Mouse (Mus musculus) intestine, postnatal 0 days (tissue): Measurements from ENCODE around the gene Naaa. TPM values are rescaled to one million over a fixed set of nuclear protein-coding genes. Genes with fewer than 3 reads are reported as not detected.

ENCODE experiments used
- ATAC-seq: fragments of 200-750 bp; cut with Nextera tagmentation; 2 replicates; pipeline ENCODE4 v1.8.0; 2017; ENCODE audit warnings: mild to moderate bottlenecking, moderate TSS enrichment, moderate library complexity
- H3K27ac ChIP-seq: fragments of 300-500 bp; sonication (generic); 2 replicates; pipeline ENCODE4 v1.5.1; 2014; ENCODE audit warnings: mild to moderate bottlenecking, low read depth, low read length, moderate library complexity
- H3K27me3 ChIP-seq: fragments of 300-500 bp; sonication (generic); replicated peaks from 2 replicates; pipeline ENCODE4 v1.6.1; 2014; ENCODE audit warnings: low read length, mixed read lengths; ENCODE audit not compliant: control insufficient read depth, insufficient read depth
- H3K36me3 ChIP-seq: fragments of 300-500 bp; sonication (generic); 2 replicates; pipeline ENCODE4 v1.6.1; 2014; ENCODE audit warnings: mild to moderate bottlenecking, moderate library complexity; ENCODE audit not compliant: control insufficient read depth, insufficient read depth
- H3K4me1 ChIP-seq: fragments of 300-500 bp; sonication (generic); replicated peaks from 2 replicates; pipeline ENCODE4 v1.6.1; 2014; ENCODE audit warnings: antibody characterized with exemption, low read length, mixed read lengths; ENCODE audit not compliant: control insufficient read depth, insufficient read depth
- H3K4me2 ChIP-seq: fragments of 300-500 bp; sonication (generic); replicated peaks from 2 replicates; pipeline ENCODE4 v1.6.1; 2014; ENCODE audit warnings: low read depth, mild to moderate bottlenecking, moderate library complexity
- H3K4me3 ChIP-seq: fragments of 300-500 bp; sonication (generic); 2 replicates; pipeline ENCODE4 v1.5.1; 2014; ENCODE audit warnings: low read depth, low read length
- H3K9ac ChIP-seq: fragments of 300-500 bp; sonication (generic); 2 replicates; pipeline ENCODE4 v1.6.1; 2014; ENCODE audit warnings: mild to moderate bottlenecking, low read depth, low read length
- H3K9me3 ChIP-seq: fragments of 300-500 bp; sonication (generic); 2 replicates; pipeline ENCODE4 v1.6.1; 2016; ENCODE audit warnings: mixed run types; ENCODE audit not compliant: control insufficient read depth
- CTCF ChIP-seq: sonication (generic); IDR thresholded peaks from 2 replicates; pipeline ENCODE4 v1.5.1; 2016; ENCODE audit warnings: low read depth, mild to moderate bottlenecking, control low read depth, antibody characterized with exemption, moderate library complexity
- WGBS: fragments of 180-500 bp; shearing (Covaris S2); extraction: QIAGEN DNeasy Blood & Tissue Kit; methylation state at CpG from one replicate; pipeline ENCODE4 v1.1.7; 2014; 5-methylcytosine and 5-hydroxymethylcytosine counted together
- polyA plus RNA-seq: library from polyadenylated mRNA; unstranded; fragments of >200 nt; fragmentation: Nextera tagmentation; extraction: Ambion mirVana; gene quantifications from 2 replicates; pipeline ENCODE4 v1.2.1, GENCODE M21; 2015

Gene Naaa
- polyA plus RNA-seq, 1 experiment from 2014 or later = 19.8 TPM

GRCm38 (mm10) chr5:92220287-92220902 is 57.6 kb downstream of the Naaa start:
- no peak overlapping the region for H3K27ac ChIP-seq
- no peaks in the 10 kb centered on the region for H3K27me3 ChIP-seq
- ATAC-seq = no peak
- no peaks in the 10 kb centered on the region for H3K9me3 ChIP-seq
- H3K9ac ChIP-seq = no peak overlapping the region
- 82% methylated on average over 8 of the region's 8 CpGs for WGBS
- H3K4me1 ChIP-seq = no peaks in the 10 kb centered on the region
- H3K36me3 ChIP-seq = no peaks in the 10 kb centered on the region
- TF ChIP-seq CTCF = no peak
- H3K4me3 ChIP-seq = no peak overlapping the region
- no peak overlapping the region for H3K4me2 ChIP-seq

- H3K4me3 ChIP-seq = no peak overlapping the region
- H3K36me3 ChIP-seq = no peaks in the 10 kb centered on the region
- WGBS = 63% methylated on average over 6 of the region's 6 CpGs
- no peak for ATAC-seq
- H3K27ac ChIP-seq = no peak overlapping the region
- no peak for TF ChIP-seq CTCF
- H3K9me3 ChIP-seq = no peaks in the 10 kb centered on the region
- no peak overlapping the region for H3K4me2 ChIP-seq
- no peaks in the 10 kb centered on the region for H3K4me1 ChIP-seq
- no peak overlapping the region for H3K9ac ChIP-seq
- no peaks in the 10 kb centered on the region for H3K27me3 ChIP-seq
Measured at GRCm38 (mm10) chr5:92219826-92220225, 58.1 kb downstream of the Naaa start.

- no peak overlapping the region for H3K9ac ChIP-seq
- H3K4me3 ChIP-seq = no peak overlapping the region
- no peak for TF ChIP-seq CTCF
- ATAC-seq = no peak
- WGBS = 67% methylated on average over 17 of the region's 17 CpGs
- H3K9me3 ChIP-seq = no peaks in the 10 kb centered on the region
- H3K27ac ChIP-seq = no peak overlapping the region
- no peak overlapping the region for H3K4me2 ChIP-seq
- no peaks in the 10 kb centered on the region for H3K4me1 ChIP-seq
- no peaks in the 10 kb centered on the region for H3K36me3 ChIP-seq
- no peaks in the 10 kb centered on the region for H3K27me3 ChIP-seq
Measured at GRCm38 (mm10) chr5:92218915-92219793, 58.8 kb downstream of the Naaa start.

GRCm38 (mm10) chr5:92215308-92215707 is 62.7 kb downstream of the Naaa start, which contains the start of gene U90926:
Gene U90926, minus strand, starts transcription at chr5:92215408.
- no peak for ATAC-seq
- H3K4me1 ChIP-seq = no peaks in the 10 kb centered on the region
- no peak within 1 kb of the TSS for H3K27ac ChIP-seq
- H3K9me3 ChIP-seq = no peaks in the 10 kb centered on the region
- H3K9ac ChIP-seq = no peak within 1 kb of the TSS
- no peaks in the 10 kb centered on the region for H3K27me3 ChIP-seq
- TF ChIP-seq CTCF = no peak
- 80% methylated on average over 4 of the region's 4 CpGs for WGBS
- no peak within 1 kb of the TSS for H3K4me3 ChIP-seq
- no peaks in the 10 kb centered on the region for H3K36me3 ChIP-seq
- H3K4me2 ChIP-seq = no peak within 1 kb of the TSS

- Histone ChIP-seq H3K9ac (no peak overlapping the region), H3K4me3 (no peak overlapping the region), H3K4me2 (no peak overlapping the region), H3K27me3 (no peaks in the 10 kb centered on the region), H3K4me1 (no peaks in the 10 kb centered on the region), H3K36me3 (no peaks in the 10 kb centered on the region), H3K27ac (no peak overlapping the region), H3K9me3 (no peaks in the 10 kb centered on the region)
- peak; percentile 61 for ATAC-seq
- WGBS = 87% methylated on average over 4 of the region's 4 CpGs
- no peak for TF ChIP-seq CTCF
Measured at GRCm38 (mm10) chr5:92212231-92212630, 65.7 kb downstream of the Naaa start.

- peak; percentile 32; the same call in 1 of the 2 replicates for TF ChIP-seq CTCF
- ATAC-seq = no peak
- Histone ChIP-seq H3K27ac (no peak overlapping the region), H3K27me3 (no peaks in the 10 kb centered on the region), H3K4me1 (no peaks in the 10 kb centered on the region), H3K9ac (no peak overlapping the region), H3K9me3 (no peaks in the 10 kb centered on the region), H3K4me2 (no peak overlapping the region), H3K36me3 (no peaks in the 10 kb centered on the region), H3K4me3 (no peak overlapping the region)
- WGBS = 37% methylated on average over 8 of the region's 8 CpGs
Measured at GRCm38 (mm10) chr5:92210205-92210604, 67.8 kb downstream of the Naaa start.

Other genes starting within 250 kb of the Naaa start
- 3.2 and 3.3 TPM in 2 replicates for gene Cdkl2, start 234.3 kb downstream of the Naaa start, polyA plus RNA-seq
- gene G3bp2, start 194.5 kb downstream of the Naaa start, polyA plus RNA-seq = 121 and 132 TPM in 2 replicates
- 61.5 and 68.8 TPM in 2 replicates for gene Uso1, start 140.2 kb downstream of the Naaa start, polyA plus RNA-seq
- gene U90926, start 62.8 kb downstream of the Naaa start, polyA plus RNA-seq = not detected in 2 replicates
- 0.16 and 0.27 TPM in 2 replicates for gene Ppef2, start 21.9 kb downstream of the Naaa start, polyA plus RNA-seq
- gene Sdad1, start 32.3 kb upstream of the Naaa start, polyA plus RNA-seq = 15.8 and 17.3 TPM in 2 replicates
- 0.05 and 0.18 TPM in 2 replicates for gene Cxcl9, start 49.9 kb upstream of the Naaa start, polyA plus RNA-seq
- 12.7 and 13.5 TPM in 2 replicates for gene Art3, start 53.7 kb upstream of the Naaa start, polyA plus RNA-seq
- 2.0 and 2.2 TPM in 2 replicates for gene Cxcl10, start 70.7 kb upstream of the Naaa start, polyA plus RNA-seq
- 16.4 and 18.4 TPM in 2 replicates for gene Nup54, start 157.0 kb upstream of the Naaa start, polyA plus RNA-seq
- gene Scarb2, start 228.7 kb upstream of the Naaa start, polyA plus RNA-seq = 18.0 and 19.7 TPM in 2 replicates